Mouse (Mus musculus): Measurements from ENCODE around the gene Atxn7. TPM values are rescaled to one million over a fixed set of nuclear protein-coding genes. Genes with fewer than 3 reads are reported as not detected.
A peak's percentile ranks its signal among the peaks of the same experiment; 100 is the strongest.

The Atxn7 gene
- polyA plus RNA-seq, 1 experiment from 2014 or later = 4.0 TPM

DNA sequence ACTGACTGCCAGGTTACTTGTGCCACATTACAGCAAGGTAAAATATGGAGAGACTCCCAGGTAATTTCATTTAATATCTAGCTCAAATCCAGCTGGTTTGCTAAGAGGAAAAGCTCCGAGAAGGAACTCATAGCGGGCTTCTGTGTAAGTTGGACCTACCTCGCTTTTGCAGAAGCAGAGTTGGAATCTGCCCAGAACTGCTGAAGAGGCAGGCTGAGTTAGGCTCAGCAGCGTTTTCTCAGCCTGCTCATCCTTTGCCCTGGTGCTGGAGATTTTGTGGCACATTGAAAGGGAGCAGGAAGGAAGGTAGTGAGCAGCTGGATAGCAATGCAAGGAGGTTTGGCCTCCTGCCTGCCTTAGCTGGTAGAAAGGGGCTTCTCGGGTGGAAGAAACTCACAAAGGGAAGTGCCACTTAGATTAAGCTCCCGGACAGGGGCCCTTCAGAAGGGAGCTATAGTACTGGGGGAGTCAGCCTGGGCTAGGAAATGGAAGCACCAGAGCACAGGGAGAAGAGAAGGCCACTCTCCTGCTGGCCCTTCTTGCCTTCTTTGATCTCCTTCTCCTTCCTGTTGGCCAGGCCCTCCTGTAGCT is 10.5 kb downstream of the Atxn7 start:
- no peak overlapping the region for H3K27ac ChIP-seq
- H3K4me1 ChIP-seq (replicated peaks; ENCODE audit: insufficient read depth, low read length) = no peaks in the 10 kb centered on the region; the same call in 1 of the 2 replicates
- no peak for TF ChIP-seq CTCF (IDR thresholded peaks at IDR 0.05; ENCODE audit: low read depth)
- H3K4me2 ChIP-seq (ENCODE audit: low read length) = no peak overlapping the region
- H3K36me3 ChIP-seq (ENCODE audit: insufficient read depth, low read length) = no peaks in the 10 kb centered on the region
- 64% methylated on average over 6 of the region's 6 CpGs for WGBS
- no peaks in the 10 kb centered on the region for H3K9me3 ChIP-seq (replicated peaks; ENCODE audit: low read length)
- ATAC-seq (replicated peaks; ENCODE audit: low FRiP score, low read depth) (no peak), DNase-seq (ENCODE audit: low spot score) (no peak)
- H3K27me3 ChIP-seq (ENCODE audit: insufficient read depth, low read length) = no peaks in the 10 kb centered on the region
- no peak overlapping the region for H3K4me3 ChIP-seq (replicated peaks; ENCODE audit: low read depth, low read length)
- no peak overlapping the region for H3K9ac ChIP-seq (ENCODE audit: low read depth, low read length)

DNA sequence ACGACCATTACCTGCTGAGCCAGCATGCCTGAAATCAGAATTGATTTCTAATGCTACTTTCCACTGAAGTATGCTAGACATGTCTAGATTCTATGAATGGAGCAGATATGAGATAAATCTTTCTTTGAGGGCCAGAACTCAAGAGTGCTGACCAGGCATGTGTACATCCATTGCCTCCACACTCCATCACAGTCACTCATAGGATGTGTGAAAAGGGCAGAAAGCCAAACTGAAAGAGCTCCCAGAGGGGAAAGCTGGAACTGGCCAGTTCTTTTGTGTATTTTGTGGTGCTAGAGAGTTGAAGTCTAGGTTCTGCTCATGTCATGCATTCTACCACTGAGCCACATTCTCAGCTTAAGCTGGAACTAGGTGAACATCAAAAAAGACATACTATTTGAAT is 16.3 kb downstream of the Atxn7 start:
- no peak for TF ChIP-seq CTCF (IDR thresholded peaks at IDR 0.05; ENCODE audit: low read depth)
- no peak overlapping the region for H3K9ac ChIP-seq (ENCODE audit: low read depth, low read length)
- H3K4me3 ChIP-seq (replicated peaks; ENCODE audit: low read depth, low read length) = no peak overlapping the region
- no peaks in the 10 kb centered on the region for H3K4me1 ChIP-seq (replicated peaks; ENCODE audit: insufficient read depth, low read length)
- no peaks in the 10 kb centered on the region for H3K9me3 ChIP-seq (replicated peaks; ENCODE audit: low read length)
- H3K36me3 ChIP-seq (ENCODE audit: insufficient read depth, low read length) = no peaks in the 10 kb centered on the region
- no peak overlapping the region for H3K27ac ChIP-seq
- DNase-seq (ENCODE audit: low spot score) (no peak), ATAC-seq (replicated peaks; ENCODE audit: low FRiP score, low read depth) (no peak)
- H3K27me3 ChIP-seq (ENCODE audit: insufficient read depth, low read length) = no peaks in the 10 kb centered on the region
- H3K4me2 ChIP-seq (ENCODE audit: low read length) = no peak overlapping the region
- WGBS = 59% methylated on average over 1 of the region's 1 CpGs

DNA sequence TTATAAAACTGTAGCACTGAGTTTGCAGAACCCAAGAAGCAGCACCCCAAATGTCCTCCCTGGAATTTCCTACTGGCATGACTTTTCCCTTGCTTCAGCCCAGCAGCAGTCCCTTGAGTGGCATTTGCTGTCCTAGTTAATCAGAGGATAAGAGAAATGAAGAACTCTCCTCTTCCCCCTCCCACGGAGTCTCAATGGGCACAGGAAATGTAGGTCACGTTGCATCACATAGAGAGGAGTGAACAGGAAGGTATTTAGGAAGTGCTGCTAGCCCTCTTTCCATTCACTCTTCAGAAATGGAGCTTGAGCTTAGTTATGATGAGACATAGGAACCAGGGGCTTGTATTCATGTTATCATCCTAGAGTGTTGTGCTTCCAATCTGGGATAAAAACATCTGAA is 20.0 kb downstream of the Atxn7 start:
- no peaks in the 10 kb centered on the region for H3K27me3 ChIP-seq (ENCODE audit: insufficient read depth, low read length)
- no peak overlapping the region for H3K4me3 ChIP-seq (replicated peaks; ENCODE audit: low read depth, low read length)
- H3K9ac ChIP-seq (ENCODE audit: low read depth, low read length) = no peak overlapping the region
- H3K27ac ChIP-seq = no peak overlapping the region
- WGBS = 17% methylated on average over 2 of the region's 2 CpGs
- no peaks in the 10 kb centered on the region for H3K36me3 ChIP-seq (ENCODE audit: insufficient read depth, low read length)
- DNase-seq (ENCODE audit: low spot score) = no peak
- no peaks in the 10 kb centered on the region for H3K4me1 ChIP-seq (replicated peaks; ENCODE audit: insufficient read depth, low read length)
- no peak for ATAC-seq (replicated peaks; ENCODE audit: low FRiP score, low read depth)
- H3K9me3 ChIP-seq (replicated peaks; ENCODE audit: low read length) = no peaks in the 10 kb centered on the region
- no peak for TF ChIP-seq CTCF (IDR thresholded peaks at IDR 0.05; ENCODE audit: low read depth)
- no peak overlapping the region for H3K4me2 ChIP-seq (ENCODE audit: low read length)

GRCm38 (mm10) chr14:13982174-13982573 is 20.9 kb downstream of the Atxn7 start:
- Histone ChIP-seq H3K27ac (no peak overlapping the region), H3K4me3 (replicated peaks; ENCODE audit: low read depth, low read length) (no peak overlapping the region), H3K27me3 (ENCODE audit: insufficient read depth, low read length) (no peaks in the 10 kb centered on the region), H3K4me1 (replicated peaks; ENCODE audit: insufficient read depth, low read length) (no peaks in the 10 kb centered on the region), H3K9ac (ENCODE audit: low read depth, low read length) (no peak overlapping the region), H3K9me3 (replicated peaks; ENCODE audit: low read length) (no peaks in the 10 kb centered on the region), H3K36me3 (ENCODE audit: insufficient read depth, low read length) (no peaks in the 10 kb centered on the region), H3K4me2 (ENCODE audit: low read length) (no peak overlapping the region)
- peak; percentile 42; the same call in 1 of the 2 replicates for TF ChIP-seq CTCF (IDR thresholded peaks at IDR 0.05; ENCODE audit: low read depth)
- ATAC-seq (replicated peaks; ENCODE audit: low FRiP score, low read depth) (no peak), DNase-seq (ENCODE audit: low spot score) (no peak)
- WGBS = 61% methylated on average over 2 of the region's 2 CpGs

- no peak overlapping the region for H3K27ac ChIP-seq
- TF ChIP-seq CTCF (IDR thresholded peaks at IDR 0.05; ENCODE audit: low read depth) = peak; percentile 27; the same call in 1 of the 2 replicates
- no peaks in the 10 kb centered on the region for H3K27me3 ChIP-seq (ENCODE audit: insufficient read depth, low read length)
- no peak overlapping the region for H3K4me2 ChIP-seq (ENCODE audit: low read length)
- H3K4me3 ChIP-seq (replicated peaks; ENCODE audit: low read depth, low read length) = no peak overlapping the region
- H3K9ac ChIP-seq (ENCODE audit: low read depth, low read length) = no peak overlapping the region
- ATAC-seq (replicated peaks; ENCODE audit: low FRiP score, low read depth) = no peak
- H3K9me3 ChIP-seq (replicated peaks; ENCODE audit: low read length) = no peaks in the 10 kb centered on the region
- WGBS = 60% methylated on average over 2 of the region's 2 CpGs
- no peaks in the 10 kb centered on the region for H3K36me3 ChIP-seq (ENCODE audit: insufficient read depth, low read length)
- DNase-seq (ENCODE audit: low spot score) = no peak
- no peaks in the 10 kb centered on the region for H3K4me1 ChIP-seq (replicated peaks; ENCODE audit: insufficient read depth, low read length)
These were observed 27.2 kb downstream of the Atxn7 start for GRCm38 (mm10) chr14:13988397-13988796.

- no peak for TF ChIP-seq CTCF (IDR thresholded peaks at IDR 0.05; ENCODE audit: low read depth)
- Histone ChIP-seq H3K4me2 (ENCODE audit: low read length) (no peak overlapping the region), H3K9me3 (replicated peaks; ENCODE audit: low read length) (no peaks in the 10 kb centered on the region), H3K4me1 (replicated peaks; ENCODE audit: insufficient read depth, low read length) (no peaks in the 10 kb centered on the region), H3K4me3 (replicated peaks; ENCODE audit: low read depth, low read length) (no peak overlapping the region), H3K36me3 (ENCODE audit: insufficient read depth, low read length) (no peaks in the 10 kb centered on the region), H3K27me3 (ENCODE audit: insufficient read depth, low read length) (no peaks in the 10 kb centered on the region), H3K9ac (ENCODE audit: low read depth, low read length) (no peak overlapping the region), H3K27ac (no peak overlapping the region)
- WGBS = 81% methylated on average over 3 of the region's 3 CpGs
- ATAC-seq (replicated peaks; ENCODE audit: low FRiP score, low read depth) (no peak), DNase-seq (ENCODE audit: low spot score) (no peak)
These were observed 29.5 kb downstream of the Atxn7 start for GRCm38 (mm10) chr14:13990741-13991140.
